Mouse (Mus musculus) G1E (cell line): ENCODE measurements around the gene Ndufc2.

Experiments
- CTCF ChIP-seq: IDR thresholded peaks from 2 replicates; pipeline ENCODE4 v1.5.1; 2012; ENCODE audit warnings: low read depth, low read length, inconsistent platforms, mixed read lengths
- GATA2 ChIP-seq: IDR thresholded peaks from 2 replicates; pipeline ENCODE4 v1.6.1; 2012; ENCODE audit warnings: low read depth, low read length, inconsistent platforms, borderline replicate concordance
- POLR2AphosphoS5 ChIP-seq: IDR thresholded peaks from 2 replicates; pipeline ENCODE4 v1.6.1; 2012; ENCODE audit warnings: low read depth, low read length, inconsistent platforms; ENCODE audit not compliant: insufficient replicate concordance
- TAL1 ChIP-seq: conservative IDR thresholded peaks from 2 replicates; pipeline ENCODE4 v1.6.1; 2012; ENCODE audit warnings: low read depth, low read length, inconsistent platforms, mixed read lengths

DNA sequence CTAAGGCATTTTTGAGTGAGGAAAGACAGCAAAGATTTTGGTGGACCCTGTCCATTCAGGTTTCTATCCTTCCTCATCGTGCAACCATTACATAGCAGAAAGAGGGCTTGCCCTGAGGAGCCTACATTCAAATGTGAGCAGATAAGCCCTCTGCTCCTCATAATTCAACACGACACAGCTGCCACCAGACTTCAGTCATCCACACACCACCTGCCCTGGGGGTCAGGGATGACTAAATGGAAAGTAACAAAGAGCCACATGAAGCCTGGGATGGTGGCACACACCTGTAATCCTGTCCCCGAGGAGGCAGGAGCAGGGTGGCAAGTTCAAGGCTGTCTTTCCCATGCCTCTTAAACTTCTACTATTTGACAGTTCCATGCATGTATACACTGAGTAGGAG is 42.0 kb upstream of the Ndufc2 start:
- TF ChIP-seq POLR2AphosphoS5 = no peak
- TF ChIP-seq GATA2 = no peak
- TF ChIP-seq CTCF = no peak
- no peak for TF ChIP-seq TAL1
